Mouse (Mus musculus): ENCODE measurements around the gene Tmem164.

DNA sequence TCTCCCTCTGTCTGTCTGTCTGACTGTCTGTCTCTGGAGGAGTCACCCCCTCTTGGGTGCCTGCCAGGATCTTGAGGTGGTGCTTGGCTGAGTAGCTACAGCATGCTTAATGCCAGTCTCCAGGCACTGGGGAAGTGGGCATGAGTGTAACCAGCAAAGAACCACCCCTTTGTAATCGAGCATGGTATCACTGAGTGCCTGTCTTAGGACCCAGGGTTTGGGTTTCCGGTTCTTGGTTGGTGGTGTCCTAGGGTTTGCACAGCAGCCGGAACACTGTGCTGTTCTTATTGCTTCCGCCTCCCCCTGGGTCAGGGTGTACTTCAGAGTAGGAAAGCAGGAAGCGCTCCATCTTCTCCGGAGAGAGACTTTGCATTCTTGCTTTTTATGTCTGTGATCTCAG lies 124.9 kb downstream of the Tmem164 start:
- TF ChIP-seq TCF12 (IDR thresholded peaks at IDR 0.05; ENCODE audit: insufficient read depth, poor library complexity, severe bottlenecking) (no peak), POLR2A (IDR thresholded peaks at IDR 0.05; ENCODE audit: insufficient read length, low read depth) (no peak), CEBPB (IDR thresholded peaks at IDR 0.05; ENCODE audit: insufficient read depth, poor library complexity, severe bottlenecking) (no peak), POLR2AphosphoS2 (IDR thresholded peaks at IDR 0.05; ENCODE audit: insufficient read length, low read depth) (no peak), REST (IDR thresholded peaks at IDR 0.05; ENCODE audit: insufficient read depth, insufficient read length) (no peak)

Measured in myocyte (in vitro differentiated cells).